Mouse (Mus musculus): ENCODE data around the gene Mpg.
"Not testable (repeated sequence)": the region's sequence is repeated elsewhere in the genome, so short reads cannot be mapped to it uniquely, and the experiment has no call there.

The Mpg gene

DNA sequence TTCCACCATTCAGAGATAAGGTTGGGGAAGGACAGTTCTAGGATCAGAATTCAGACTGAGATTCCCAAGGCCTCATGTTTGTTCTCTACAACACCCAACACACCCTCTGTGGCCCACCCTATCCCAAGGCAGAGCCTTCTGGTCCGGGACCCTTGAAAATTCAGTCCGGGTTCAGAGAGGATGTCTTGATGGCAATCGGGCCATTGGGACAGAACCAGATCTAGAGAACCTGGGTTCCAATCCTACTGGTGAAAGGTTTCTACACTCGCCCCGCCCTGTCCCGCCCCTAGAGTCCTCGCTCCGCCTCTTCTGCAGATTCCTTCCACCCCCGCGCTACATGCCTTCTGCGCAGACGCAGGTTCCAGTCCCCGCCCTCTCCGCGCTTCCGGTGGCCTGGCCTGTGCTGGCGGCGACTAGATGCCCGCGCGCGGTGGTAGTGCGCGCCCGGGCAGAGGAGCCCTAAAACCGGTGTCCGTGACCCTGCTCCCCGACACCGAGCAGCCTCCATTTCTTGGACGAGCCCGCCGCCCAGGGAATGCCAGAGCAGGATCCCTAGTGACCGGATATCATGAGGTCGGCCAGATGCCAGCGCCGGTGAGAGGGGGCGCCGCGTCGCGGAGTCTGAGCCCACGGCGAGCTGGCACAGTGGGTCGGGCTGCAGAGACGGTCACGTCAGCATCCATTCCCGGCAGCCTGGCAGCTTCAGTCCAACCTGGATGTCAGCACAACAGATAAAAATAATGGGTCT, at the start of gene Mpg:
Gene Mpg, plus strand, starts transcription at position 382 of the 748 bp plus-strand sequence.
- peak; percentile 86 to 90 for DNase-seq

DNA sequence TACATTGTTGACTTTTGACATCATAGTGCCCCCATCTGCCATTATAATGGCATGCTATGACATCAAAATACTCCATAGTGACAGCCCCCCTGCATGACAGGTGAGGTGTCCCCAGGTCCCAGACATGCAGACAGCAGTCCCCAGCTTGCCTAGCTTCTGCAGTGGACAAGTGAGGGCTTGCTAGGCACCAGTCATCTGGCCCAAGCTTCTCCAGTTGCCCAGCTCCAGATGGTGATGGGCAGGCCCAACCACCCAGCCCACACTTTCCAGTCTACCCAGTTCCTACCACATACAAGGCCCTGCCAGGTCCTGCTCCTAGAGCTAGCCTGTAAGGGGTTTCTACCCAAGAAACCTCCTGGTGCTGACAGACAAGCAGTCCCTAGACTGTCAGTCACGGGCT, 47.8 kb upstream of the Mpg start:
- no peak for DNase-seq

DNA sequence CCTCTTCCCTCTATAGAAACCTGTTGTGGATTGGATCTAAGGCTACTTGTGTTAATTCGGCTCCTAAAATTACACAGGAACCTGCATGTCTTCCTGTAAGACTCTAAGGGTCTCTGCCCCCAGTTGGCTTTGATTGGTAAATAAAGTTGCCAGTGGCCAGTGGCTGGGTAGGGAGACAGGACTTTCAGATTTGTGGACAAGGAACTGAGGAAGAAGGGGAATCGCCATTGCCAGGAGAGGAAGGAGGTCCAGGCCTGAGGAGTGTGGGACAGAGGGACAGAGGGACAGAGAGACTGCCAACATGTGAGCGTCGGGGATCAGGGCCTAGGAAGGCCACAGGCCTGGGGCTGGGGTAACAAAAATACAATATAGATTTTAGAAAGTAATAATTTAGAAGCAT, 45.1 kb upstream of the Mpg start:
- no peak for DNase-seq

DNA sequence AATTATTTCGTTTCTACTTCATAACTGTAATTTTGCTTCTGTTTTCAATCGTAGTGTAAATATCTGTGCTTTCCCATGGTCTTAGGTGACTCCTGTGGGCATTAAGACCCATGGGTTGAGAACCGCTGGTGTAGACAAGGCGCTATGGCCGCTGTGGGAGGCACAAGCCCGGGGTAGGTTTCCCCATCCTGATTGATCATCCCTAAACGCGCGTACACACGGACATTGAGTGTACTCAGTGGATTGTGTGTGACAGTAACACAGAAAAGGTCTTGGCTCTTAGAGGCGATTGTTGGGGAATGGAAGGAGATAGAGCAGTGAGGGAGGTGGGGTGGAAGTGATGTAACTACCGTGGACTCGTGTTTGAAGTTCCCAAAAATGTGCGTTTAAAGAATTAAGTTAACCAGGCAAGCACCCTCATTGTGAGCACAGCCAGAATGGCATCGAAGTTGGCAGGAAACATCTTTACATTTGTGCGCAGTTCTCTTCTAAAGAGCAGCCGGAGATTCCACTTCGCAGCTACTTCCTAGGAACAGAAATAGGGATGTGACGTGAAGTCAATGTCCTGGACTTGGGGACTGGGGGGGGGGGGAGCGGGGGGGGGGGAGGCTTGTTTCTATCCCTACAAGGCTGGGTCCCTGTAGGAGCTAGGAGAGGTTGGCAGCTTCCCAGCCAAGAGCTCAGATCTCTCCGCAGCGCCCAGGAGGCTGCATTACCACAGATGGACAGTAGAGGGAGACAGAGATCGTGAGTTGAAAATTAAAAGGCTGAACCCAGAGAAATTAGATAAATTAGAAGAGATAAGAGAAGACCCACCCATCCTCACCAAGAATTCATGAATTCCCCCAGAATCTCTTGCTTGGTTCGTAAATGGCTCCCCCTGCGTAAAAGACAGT, 44.1 kb upstream of the Mpg start:
- DNase-seq, result peak; percentile 87 to 97

DNA sequence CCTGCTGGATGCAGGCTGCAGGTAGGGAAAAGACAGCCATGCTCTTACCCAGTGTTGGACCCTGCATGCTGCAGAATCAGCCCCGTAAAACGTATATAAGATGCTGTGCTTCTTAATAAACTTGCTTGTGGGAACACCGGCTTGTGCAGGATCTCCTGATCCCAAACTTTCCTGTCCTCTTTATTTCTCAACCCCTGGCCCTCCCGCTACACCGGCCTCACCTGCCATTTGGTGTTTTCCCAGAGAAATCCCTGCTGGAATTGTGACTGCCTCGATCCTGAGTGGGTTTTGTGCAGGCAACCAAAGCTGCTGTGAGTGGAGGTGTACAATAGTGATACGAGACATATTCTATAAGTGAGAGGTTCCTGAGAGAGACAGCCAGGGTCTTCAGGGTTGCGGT, 41.8 kb upstream of the Mpg start:
- no peak for DNase-seq

DNA sequence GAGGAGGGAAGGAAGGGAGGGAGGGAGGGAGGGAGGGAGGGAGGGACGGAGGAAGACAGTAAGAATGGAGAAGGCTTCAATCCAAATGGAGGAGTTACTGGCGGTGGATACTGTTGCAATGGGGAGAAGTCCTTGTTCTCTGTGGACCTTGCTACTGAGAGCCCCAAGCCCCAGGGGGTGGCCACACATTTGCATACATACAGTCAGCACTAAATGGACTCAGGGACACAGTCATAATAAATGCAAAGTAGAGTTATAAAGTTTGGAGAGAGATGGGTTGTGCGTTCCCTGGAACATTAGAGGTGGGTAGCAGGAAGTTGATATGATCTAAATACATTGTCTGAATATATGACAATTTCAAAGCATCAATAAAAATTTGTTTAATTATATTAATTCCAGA, 40.3 kb upstream of the Mpg start:
- no peak for DNase-seq

DNA sequence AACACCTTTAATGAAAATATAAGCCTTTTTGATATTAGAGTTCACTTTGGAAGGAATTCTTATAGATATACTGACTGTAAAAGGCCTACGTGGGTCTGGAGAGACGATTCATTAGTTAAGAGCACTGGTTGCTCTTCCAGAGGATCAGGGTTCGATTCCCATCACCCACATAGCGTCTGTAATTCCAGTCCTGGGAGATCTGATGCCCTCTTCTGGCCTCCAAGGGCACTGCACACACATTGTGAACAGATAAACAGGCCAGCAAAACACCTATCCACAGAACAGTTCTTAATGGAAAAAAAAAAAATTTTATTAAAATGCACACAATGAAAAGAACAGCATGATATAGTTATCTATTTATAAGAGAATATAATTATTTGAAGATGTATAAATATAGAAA, 39.0 kb upstream of the Mpg start:
- no peak for DNase-seq

DNA sequence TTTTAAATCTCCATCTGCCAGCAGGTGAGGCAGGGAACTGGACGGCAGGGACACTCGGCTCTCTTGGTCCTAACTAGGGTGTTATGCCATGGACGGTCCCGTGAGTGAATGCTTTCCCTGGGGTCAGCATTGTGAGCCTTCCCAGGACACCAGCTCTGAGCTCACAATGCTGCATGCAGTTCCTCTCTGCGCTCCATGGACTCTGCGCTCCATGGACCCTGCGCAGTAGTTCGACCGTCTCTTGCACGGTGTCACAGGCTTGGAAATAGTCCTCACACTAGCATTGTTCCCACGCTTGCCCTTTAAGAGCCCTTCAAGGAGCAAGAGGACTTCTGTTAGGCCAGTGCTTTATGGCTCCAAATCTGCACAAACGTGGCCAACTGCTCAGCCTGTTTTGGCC, 37.4 kb upstream of the Mpg start:
- no peak for DNase-seq

DNA sequence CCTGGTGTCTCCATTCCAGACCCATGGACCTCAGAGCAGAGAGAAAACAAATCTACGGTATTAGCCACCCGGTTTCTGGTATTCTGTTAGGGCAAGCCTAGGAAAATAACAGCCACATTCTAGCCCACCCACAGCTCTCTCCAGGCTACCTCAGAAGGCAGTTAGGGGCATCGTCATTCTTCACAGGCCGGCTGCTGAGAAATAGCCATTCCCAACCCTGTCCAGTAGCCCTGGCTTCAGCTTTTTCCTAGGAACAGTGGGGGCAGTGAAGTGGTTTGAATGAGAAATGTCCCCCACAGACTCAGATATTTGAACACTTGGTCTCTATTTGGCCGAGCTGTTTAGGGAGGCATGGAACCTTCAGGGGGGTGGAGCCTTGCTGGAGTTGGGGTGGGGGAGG, 36.9 kb upstream of the Mpg start:
- DNase-seq, result no peak

DNA sequence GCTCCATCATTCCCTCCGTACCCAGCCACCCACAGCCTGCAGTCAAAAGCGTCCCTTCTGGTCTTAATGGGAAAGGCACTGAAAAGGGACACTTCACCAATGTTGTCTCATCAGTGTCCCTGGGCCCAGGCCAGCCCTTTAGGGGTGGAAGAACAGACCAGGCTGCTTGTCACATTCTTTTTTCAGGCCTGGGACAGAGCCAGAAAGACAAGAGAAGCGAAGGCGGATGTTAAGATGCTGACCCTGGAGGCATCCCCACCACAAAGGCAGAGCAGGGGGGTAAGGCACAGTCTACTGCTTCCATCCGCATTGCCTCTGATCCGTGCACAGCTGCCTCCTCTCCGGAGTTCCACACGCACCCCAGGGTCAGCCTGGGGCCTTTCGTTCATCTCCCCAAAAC, 36.2 kb upstream of the Mpg start:
- DNase-seq, result no peak

DNA sequence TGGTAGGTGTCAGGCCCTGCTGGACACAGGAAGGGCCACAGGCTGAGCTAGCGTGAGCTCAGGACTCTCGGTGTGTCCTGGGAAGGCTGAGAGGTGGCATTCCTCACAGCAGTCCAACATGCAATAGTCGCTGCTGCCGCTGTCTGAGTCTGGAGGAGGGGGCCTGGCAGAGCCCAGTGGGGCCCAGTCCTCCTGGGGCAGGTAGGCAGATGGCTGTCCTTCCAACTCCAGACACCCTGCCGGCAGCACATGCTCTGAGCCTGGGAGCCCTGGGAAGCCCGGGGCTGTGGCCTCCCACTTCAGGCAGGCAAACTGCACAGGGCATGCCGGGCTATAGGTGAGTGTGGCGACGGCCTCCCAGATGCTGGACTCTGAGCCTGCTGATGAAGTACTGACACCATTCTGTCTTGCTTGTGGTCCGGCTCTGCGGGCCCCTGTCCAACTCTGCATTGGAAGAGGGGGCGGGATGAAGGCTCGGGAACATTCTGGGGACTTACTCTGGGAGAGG, 35.6 kb upstream of the Mpg start:
- DNase-seq, result peak in 1 of 2 experiments; percentile 31

DNA sequence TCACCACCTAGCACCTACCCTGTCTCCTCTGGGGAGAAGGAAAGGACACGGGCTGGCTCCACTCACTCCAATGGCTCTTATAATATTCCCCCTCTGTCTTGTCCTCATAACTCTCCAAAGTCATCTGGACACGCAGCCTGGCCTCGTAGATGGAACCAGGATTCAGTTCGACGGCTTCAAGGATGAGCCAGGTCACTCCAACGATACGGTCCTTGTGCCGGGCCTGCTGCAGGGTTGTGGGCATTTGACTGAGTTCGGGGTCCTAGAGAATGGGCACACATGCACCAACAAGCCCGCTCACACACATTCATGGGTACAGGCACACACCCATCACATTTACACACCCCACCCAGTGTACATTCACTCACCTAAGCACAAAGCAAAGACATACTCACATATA, 33.1 kb upstream of the Mpg start:
- DNase-seq, result no peak

DNA sequence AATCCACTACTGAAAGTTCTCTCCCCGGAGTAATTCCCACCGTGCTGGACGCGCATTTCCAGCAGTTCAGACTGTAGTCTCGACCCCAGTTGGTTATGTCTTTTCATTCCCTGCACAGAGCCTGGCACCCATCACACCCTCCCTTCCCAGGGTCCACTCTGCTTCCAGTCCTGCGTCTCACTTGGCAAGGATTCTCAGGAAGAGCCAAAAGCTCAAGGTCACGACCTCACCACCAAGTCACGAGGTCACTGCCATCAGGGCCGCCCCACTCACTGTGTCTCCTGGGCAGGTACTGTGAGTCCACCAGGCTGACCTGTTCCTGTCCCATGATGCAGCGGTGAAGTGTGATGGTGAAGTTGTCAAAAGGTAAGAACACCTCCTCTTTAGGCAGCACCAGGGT, 32.2 kb upstream of the Mpg start:
- no peak for DNase-seq

DNA sequence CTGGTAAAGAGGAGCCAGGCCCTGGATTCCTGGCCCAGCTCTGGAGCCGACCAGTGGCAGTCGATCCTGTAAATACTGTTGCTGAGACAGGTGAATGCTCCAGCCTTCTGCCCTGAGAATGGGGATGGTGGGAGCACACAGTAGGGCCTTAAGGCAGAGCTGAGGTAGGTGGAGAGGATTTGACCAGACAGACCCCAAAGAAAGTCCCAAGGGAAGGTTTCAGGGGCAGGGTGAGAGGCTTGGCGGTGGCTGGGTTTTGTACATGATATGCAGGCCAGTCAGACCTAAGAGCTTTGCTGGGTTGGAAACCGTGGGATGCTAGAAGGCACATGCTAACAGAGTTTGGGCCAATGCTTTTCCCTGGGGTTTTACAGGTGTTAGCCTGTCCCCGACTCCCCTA, 31.7 kb upstream of the Mpg start:
- DNase-seq, result no peak

DNA sequence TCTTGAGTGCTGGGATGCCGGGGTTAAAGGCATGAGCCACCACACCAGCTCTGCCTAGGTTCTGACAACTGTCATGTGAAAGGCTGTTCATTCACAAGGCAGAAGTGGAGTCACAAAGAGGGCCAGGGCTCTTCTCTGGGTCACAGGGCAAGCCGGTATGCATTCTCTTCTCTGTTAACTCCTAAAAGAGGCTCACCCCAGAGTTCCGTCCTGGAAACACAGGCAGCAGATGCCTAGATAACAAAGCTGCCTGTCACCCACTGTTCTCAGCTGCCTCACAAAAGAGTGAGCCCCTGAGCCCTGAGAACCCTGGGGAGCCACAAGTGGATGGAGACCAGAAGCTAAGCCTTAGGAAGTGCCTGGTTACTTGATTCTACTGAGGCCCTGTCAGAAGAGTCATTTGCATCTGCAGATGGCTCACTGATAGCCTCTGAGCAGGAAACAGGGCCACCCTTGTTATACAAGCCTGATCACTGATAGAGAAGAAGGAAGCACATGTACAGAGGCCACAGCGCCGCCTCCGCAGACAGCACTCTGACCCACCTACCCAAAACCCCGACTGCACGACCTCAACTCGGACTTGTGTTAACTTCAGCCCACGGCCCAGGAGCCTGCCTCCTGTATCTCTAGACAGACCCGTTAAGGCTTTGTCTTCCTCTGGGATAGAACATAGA, 30.3 kb upstream of the Mpg start:
- DNase-seq, result no peak

DNA sequence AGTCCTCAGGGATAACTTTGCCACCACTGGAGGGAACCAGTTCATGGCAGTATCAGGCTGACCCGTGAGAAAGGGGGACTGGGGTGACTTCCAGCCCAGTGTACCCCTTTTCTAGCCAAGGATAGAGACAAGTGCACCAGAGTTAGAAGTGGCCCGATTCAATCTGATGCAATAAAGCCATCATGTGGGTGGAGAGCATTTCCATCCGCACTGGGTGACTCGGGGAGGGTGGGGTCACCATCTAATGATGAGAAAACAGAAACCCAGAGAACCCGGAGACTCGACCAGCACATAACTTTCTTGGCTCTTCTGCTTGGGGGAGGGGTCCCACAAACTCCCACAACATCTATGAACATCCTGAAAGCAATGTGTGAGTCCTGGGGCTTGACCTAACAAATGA, 29.6 kb upstream of the Mpg start:
- no peak for DNase-seq

DNA sequence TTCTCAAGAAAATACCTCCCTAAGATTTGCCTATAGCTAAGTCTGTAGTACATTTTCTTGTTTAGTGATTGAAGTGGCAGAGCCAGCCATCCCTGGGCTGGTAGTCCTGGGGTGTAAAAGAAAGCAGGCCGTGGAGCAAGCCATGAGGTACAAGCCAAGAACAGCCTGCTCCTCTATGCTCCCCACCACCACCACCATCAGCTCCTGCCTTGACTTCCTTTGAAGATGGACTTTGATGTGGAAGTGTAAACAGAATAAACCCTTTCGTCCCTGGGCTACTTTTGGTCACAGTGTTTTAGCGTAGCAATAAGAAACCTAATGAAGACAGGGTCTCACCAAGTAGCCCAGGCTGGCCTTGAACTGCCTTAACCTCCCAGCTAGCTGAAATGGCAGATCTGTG, 28.5 kb upstream of the Mpg start:
- DNase-seq, result no peak

DNA sequence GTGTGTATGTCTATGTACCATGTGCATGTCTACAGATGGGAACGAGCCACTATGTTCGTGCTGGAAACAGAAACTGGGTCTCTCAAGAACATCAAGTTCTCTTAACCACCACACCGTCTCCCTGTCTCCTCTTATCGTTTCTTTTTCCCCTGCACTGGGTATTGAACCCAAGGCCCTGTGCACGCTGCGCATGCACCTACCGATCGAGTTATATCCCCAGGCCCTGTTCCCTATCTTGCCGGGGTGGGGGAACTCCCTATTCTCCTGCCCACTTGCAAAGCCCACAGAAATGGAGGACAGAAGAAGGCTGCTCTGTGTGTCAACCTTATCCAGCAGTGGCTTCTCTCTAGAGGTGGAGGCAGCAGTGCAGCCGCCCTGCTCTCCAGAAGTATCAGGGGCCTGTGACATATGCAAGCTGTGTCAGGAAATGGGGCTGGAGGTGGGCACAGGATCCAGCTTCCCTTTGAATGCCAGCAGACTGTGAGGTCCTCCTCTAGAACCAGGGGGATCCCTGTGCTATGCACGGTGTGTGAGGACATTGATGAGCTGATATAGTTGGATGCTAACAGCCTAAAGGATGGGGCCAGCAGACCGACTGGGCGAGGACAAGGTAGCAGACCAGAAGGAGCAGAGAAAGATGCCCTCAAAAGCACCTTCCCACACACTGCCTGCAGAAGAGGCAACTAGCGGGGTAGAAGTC, 27.9 kb upstream of the Mpg start:
- DNase-seq, result no peak

DNA sequence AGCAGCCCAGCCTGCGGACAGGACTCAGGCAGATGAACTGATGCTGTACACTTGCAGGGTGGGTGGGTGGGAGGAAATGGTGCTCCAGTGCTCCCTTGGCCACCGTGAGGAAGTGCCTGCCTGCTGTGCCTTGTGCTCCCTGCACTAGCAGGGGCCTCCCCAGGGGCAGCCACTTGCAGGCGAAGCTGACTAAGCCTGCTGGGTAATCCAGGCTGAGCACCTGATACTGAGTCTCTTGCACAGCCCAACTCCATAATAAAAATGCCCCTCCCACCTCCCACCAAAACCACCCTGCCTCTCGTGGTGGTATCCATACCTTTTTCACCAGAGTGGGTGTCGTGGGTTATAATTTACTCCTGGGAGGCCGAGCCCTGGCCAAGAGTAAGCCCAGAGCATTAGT, 27.1 kb upstream of the Mpg start:
- no peak for DNase-seq

DNA sequence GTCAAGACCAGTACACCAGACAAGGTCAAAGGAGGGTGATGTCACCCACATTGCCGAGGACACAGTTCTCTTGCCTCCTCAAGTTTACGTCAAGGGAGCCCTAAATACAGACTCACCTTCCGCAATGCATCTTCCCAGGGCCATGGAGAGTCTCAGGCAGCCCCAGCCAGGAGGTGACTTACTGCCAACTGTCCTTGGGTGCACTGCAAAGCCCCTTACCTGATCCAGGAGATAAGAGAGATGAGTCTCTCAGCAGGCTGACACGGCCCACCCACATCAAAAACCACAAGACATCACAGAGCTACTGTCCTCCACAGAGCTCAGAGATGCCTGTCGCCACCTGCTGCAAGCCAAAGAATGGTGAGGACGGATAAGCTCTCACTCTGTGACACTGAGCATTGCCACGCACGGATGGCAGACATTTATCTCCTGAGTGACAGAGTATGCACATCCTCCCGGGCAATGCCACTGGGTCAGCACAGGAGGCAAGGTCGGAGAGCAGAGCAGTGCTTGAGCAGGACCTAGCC, 26.2 kb upstream of the Mpg start, which contains the start of gene Il9r:
Gene Il9r, minus strand, starts transcription at position 205 of the 527 bp plus-strand sequence.
- no peak for DNase-seq

DNA sequence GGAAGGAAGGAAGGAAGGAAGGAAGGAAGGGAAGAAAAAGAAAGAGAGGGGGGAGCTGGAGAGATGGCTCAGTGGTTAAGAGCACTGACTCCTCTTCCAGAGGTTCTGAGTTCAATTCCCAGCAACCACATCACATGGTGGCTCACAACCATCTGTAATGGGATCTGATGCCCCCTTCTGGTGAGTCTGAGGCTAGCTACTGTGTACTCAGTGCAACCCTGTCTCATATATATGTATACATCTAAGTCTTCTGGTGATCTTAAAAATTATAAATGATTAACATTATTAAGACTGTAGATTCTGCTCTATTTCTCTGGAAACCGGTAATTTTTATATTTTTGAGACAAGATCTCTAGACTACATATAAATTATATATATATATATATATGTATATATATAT, 25.3 kb upstream of the Mpg start:
- DNase-seq, result not testable (repeated sequence)

DNA sequence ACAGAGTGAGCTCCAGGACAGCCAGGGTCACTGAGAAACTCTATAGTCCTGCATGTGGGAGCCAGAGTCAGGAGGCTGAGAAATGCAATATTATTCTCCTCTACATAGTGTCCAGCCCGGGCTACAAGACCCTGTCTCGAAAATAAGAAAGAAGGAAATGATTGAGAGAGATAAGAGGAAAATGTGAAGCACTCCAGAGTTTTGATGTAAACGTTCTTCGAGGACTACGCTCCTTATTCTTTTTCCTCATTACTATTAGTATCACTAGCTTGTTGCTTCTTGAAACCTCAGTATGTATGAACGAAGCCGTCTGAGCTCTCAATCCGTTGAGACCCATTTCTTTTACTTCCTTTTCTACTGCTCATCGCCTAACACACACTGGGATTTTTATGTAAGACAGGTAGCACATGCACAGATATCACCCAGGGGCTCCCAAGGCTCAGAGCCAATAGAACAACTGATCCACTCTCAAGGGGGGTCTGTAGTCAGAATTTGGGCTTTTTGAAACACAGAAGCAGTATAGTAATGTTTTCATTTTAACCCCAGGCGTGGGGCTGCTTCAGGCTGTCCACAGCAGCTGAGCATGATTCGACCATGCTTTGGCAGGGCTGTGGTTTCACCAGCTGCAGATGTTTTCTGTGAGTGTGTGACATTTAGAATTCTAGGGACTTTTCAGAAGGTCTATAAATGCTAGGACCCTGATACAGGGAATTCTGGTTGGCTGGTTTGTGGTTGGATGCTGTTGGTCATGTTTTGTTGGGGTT, 24.2 kb upstream of the Mpg start:
- no peak for DNase-seq
